In the genomic region with DNA sequence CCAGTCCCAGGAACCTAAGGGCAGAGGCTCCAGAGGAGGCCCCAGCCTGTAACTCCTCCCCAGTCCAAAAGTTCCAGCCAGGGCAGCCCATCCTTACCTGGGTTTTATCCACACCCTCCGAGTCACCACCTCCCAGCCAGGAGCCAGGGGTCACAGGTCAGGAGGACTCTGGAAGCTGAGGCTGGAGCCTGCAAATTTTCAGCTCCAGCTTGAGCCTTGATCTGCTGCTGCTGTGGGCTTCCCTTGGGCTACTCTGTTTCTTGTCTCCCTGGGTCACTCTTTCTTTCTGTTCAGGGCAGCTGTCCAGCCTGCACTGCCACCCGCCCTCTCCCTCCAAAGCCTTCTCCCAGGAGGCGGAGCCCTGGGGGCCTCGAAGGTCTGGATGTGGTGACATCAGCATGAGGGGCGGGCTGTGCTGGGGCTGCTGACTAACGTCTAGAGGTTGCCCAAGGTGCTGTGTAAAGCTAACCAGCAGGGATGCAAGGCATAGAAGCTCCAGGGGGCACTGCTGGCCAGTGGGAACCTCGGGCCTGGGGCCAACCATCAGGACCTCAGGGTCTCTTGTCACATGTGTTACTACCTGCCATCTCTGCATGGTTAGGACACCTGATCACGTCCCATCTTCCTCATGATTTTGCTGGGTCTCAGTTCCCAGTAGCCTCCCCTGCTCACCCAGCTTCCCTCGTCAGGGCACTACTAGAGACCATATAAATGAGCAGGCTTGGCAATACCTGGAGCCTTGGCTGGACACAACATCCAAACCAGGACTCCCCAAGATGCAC, we compare ENCODE assay signal across 8 mouse cellular contexts. TPM values are rescaled to one million over a fixed set of nuclear protein-coding genes. Genes with fewer than 3 reads are reported as not detected.
DNase-seq lines count a peak whose midpoint lies in the region; ATAC-seq and TF ChIP-seq lines count a peak whose summit lies in the region.

Gene Myo7a (minus strand): TSS at position 346 of the 782 bp plus-strand sequence.

- no peaks in the 10 kb centered on the region for H3K9me3 ChIP-seq in lung, embryonic 14.5 days (ENCODE audit: low read depth, low read length)
- H3K9me3 ChIP-seq in heart, embryonic 15.5 days (replicated peaks) = no peaks in the 10 kb centered on the region
- H3K9me3 ChIP-seq in midbrain, embryonic 12.5 days = no peaks in the 10 kb centered on the region

- H3K27ac ChIP-seq in lung, embryonic 14.5 days (ENCODE audit: low read depth) = no peak within 1 kb of the TSS
- no peak within 1 kb of the TSS for H3K27ac ChIP-seq in heart, embryonic 15.5 days
- no peak within 1 kb of the TSS for H3K27ac ChIP-seq in midbrain, embryonic 12.5 days (replicated peaks)

- TF ChIP-seq POLR2A in brain, embryonic 14.5 days (IDR thresholded peaks at IDR 0.05; ENCODE audit: borderline replicate concordance, extremely low read depth, insufficient read depth, insufficient read length, poor library complexity, severe bottlenecking) = no peak

- ATAC-seq in lung, embryonic 14.5 days (ENCODE audit: insufficient read depth) = peak; percentile 29; the same call in 1 of the 2 replicates
- ATAC-seq in heart, embryonic 15.5 days (replicated peaks; ENCODE audit: insufficient number of reproducible peaks, insufficient read depth, low FRiP score, low read depth) = no peak; the same call in 1 of the 2 replicates
- ATAC-seq in midbrain, embryonic 12.5 days (ENCODE audit: low FRiP score, low read depth) = peak; percentile 17; the same call in 1 of the 2 replicates

- no peaks in the 10 kb centered on the region for H3K36me3 ChIP-seq in lung, embryonic 14.5 days (ENCODE audit: insufficient read depth)
- H3K36me3 ChIP-seq in heart, embryonic 15.5 days = no peaks in the 10 kb centered on the region
- no peaks in the 10 kb centered on the region for H3K36me3 ChIP-seq in midbrain, embryonic 12.5 days

- TF ChIP-seq CTCF in lung, embryonic 14.5 days (IDR thresholded peaks at IDR 0.05; ENCODE audit: low read depth) = no peak
- no peak for TF ChIP-seq CTCF in brain, embryonic 14.5 days (IDR thresholded peaks at IDR 0.05; ENCODE audit: borderline replicate concordance, extremely low read depth, insufficient read depth, insufficient read length)

- H3K4me3 ChIP-seq in lung, embryonic 14.5 days (ENCODE audit: low read depth, low read length) = peak within 1 kb of the TSS; percentile 23
- H3K4me3 ChIP-seq in heart, embryonic 15.5 days = 0 out of 2 replicates have a peak within 1 kb of the TSS, but pooled peaks have one; percentile 8
- 0 out of 2 replicates have a peak within 1 kb of the TSS, but pooled peaks have one; percentile 21 for H3K4me3 ChIP-seq in midbrain, embryonic 12.5 days

- no peaks in the 10 kb centered on the region for H3K27me3 ChIP-seq in lung, embryonic 14.5 days (ENCODE audit: insufficient read depth, low read length)
- H3K27me3 ChIP-seq in heart, embryonic 15.5 days = no peaks in the 10 kb centered on the region
- H3K27me3 ChIP-seq in midbrain, embryonic 12.5 days = peaks cover 6% of the 10 kb centered on the region; the same call in 1 of the 2 replicates

- peak; percentile 55 for DNase-seq in lung, embryonic 14.5 days
- DNase-seq in lung, postnatal 14 days = no peak
- DNase-seq in brain, embryonic 14.5 days (ENCODE audit: low read depth) = peak; percentile 12
- peak; percentile 84 to 87 for DNase-seq in kidney, postnatal 36 days
- no peak for DNase-seq in B cell, adult 2 months
- DNase-seq in right cerebral cortex, postnatal 4 days = no peak

- peak within 1 kb of the TSS; percentile 34; the same call in 1 of the 2 replicates for H3K9ac ChIP-seq in lung, embryonic 14.5 days
- H3K9ac ChIP-seq in heart, embryonic 15.5 days = no peak within 1 kb of the TSS
- H3K9ac ChIP-seq in midbrain, embryonic 12.5 days (replicated peaks) = peak within 1 kb of the TSS; percentile 20; the same call in 1 of the 2 replicates

- H3K4me2 ChIP-seq in lung, embryonic 14.5 days = peak within 1 kb of the TSS; percentile 55
- H3K4me2 ChIP-seq in heart, embryonic 15.5 days = peak within 1 kb of the TSS; percentile 50
- H3K4me2 ChIP-seq in midbrain, embryonic 12.5 days (replicated peaks) = peak within 1 kb of the TSS; percentile 51

- WGBS in lung, embryonic 14.5 days = 31% methylated on average over 9 of the region's 9 CpGs
- 39% methylated on average over 9 of the region's 9 CpGs for WGBS in heart, embryonic 15.5 days
- 26% methylated on average over 9 of the region's 9 CpGs for WGBS in midbrain, embryonic 12.5 days

- no peaks in the 10 kb centered on the region for H3K4me1 ChIP-seq in lung, embryonic 14.5 days (ENCODE audit: insufficient read depth)
- peaks cover 14% of the 10 kb centered on the region for H3K4me1 ChIP-seq in heart, embryonic 15.5 days (replicated peaks)
- 0 out of 2 replicates have a peak, but pooled peaks cover 5% of the 10 kb centered on the region for H3K4me1 ChIP-seq in midbrain, embryonic 12.5 days

RNA-seq across cellular contexts. Expression of gene Myo7a, which starts in this region (rescaled TPM):
- polyA plus RNA-seq in lung, embryonic 14.5 days (2014; fragmentation: Nextera tagmentation; extraction: Ambion mirVana) = 15.0 and 15.3 TPM in 2 replicates
- polyA plus RNA-seq in brain, embryonic 14.5 days (2012; rRNA removed) = 25.9 and 42.1 TPM in 2 replicates
- polyA plus RNA-seq in heart, embryonic 15.5 days (2015; fragmentation: Nextera tagmentation; extraction: Ambion mirVana) = 5.1 and 7.5 TPM in 2 replicates
- 20.6 and 21.6 TPM in 2 replicates for polyA plus RNA-seq in midbrain, embryonic 12.5 days (2016; fragmentation: Nextera tagmentation; extraction: Ambion mirVana)

Comparison
In these comparisons a context has a peak if more than half of its experiments do, and no peak if none do; other contexts are left out.
1. DNase-seq: peak in lung, embryonic 14.5 days (single experiment), brain, embryonic 14.5 days (single experiment) and kidney, postnatal 36 days (2 of 2); none in lung, postnatal 14 days (single experiment), B cell, adult 2 months (0 of 2) and right cerebral cortex, postnatal 4 days (single experiment).
2. Peak in every context shown above with its lines, with median percentiles within 50 percentile points of each other: H3K4me2 ChIP-seq and H3K4me3 ChIP-seq.